Mouse (Mus musculus) forebrain, embryonic 10.5 days (tissue): ENCODE results near the gene Sept3. TPM values are rescaled to one million over a fixed set of nuclear protein-coding genes. Genes with fewer than 3 reads are reported as not detected.

Experiments used
- DNase-seq: peaks from one replicate; pipeline ENCODE4 v3.0.0-alpha.2; 2017; ENCODE audit warnings: low spot score; ENCODE audit errors: extremely low spot score
- H3K27ac ChIP-seq: fragments of 300-500 bp; sonication (generic); 2 replicates; pipeline ENCODE4 v1.5.1; 2016; ENCODE audit warnings: mild to moderate bottlenecking
- H3K27me3 ChIP-seq: fragments of 300-500 bp; sonication (generic); 2 replicates; pipeline ENCODE4 v1.6.1; 2016; ENCODE audit warnings: mild to moderate bottlenecking; ENCODE audit not compliant: poor library complexity, severe bottlenecking
- H3K36me3 ChIP-seq: fragments of 300-500 bp; sonication (generic); replicated peaks from 2 replicates; pipeline ENCODE4 v1.6.1; 2016; ENCODE audit warnings: mild to moderate bottlenecking, moderate library complexity
- H3K4me1 ChIP-seq: fragments of 300-500 bp; sonication (generic); 2 replicates; pipeline ENCODE4 v1.6.1; 2016
- H3K4me3 ChIP-seq: fragments of 300-500 bp; sonication (generic); 2 replicates; pipeline ENCODE4 v1.5.1; 2016; ENCODE audit warnings: mild to moderate bottlenecking, moderate library complexity
- H3K9me3 ChIP-seq: fragments of 300-500 bp; sonication (generic); 2 replicates; pipeline ENCODE4 v1.6.1; 2016; ENCODE audit warnings: mild to moderate bottlenecking, moderate library complexity
- WGBS: fragments of 180-500 bp; shearing (Covaris S2); methylation state at CpG from one replicate; pipeline ENCODE4 v1.1.7; 2016; 5-methylcytosine and 5-hydroxymethylcytosine counted together
- polyA plus RNA-seq: library from polyadenylated mRNA; unstranded; fragments of >200 nt; fragmentation: Nextera tagmentation; extraction: Ambion mirVana; gene quantifications from 2 replicates; pipeline ENCODE4 v1.2.1, GENCODE M21; 2016

Gene Sept3
- polyA plus RNA-seq, 1 experiment from 2014 or later, result 62.5 TPM

GRCm38 (mm10) chr15:82274927-82275901, 521 bp downstream of the Sept3 start:
- H3K36me3 ChIP-seq, result peaks cover 38% of the 10 kb centered on the region
- H3K27ac ChIP-seq, result peak overlapping the region; percentile 93
- WGBS, result under 1% methylated on average over 74 of the region's 86 CpGs
- H3K4me3 ChIP-seq, result peak overlapping the region; percentile 80
- H3K4me1 ChIP-seq, result peaks cover 53% of the 10 kb centered on the region
- H3K9me3 ChIP-seq, result no peaks in the 10 kb centered on the region
- DNase-seq, result peak; percentile 72
- H3K27me3 ChIP-seq, result peaks cover 49% of the 10 kb centered on the region

- Histone ChIP-seq H3K36me3 (peaks cover 61% of the 10 kb centered on the region), H3K4me1 (peaks cover 39% of the 10 kb centered on the region), H3K4me3 (no peak overlapping the region), H3K9me3 (no peaks in the 10 kb centered on the region), H3K27ac (no peak overlapping the region), H3K27me3 (peaks cover 36% of the 10 kb centered on the region)
- no peak for DNase-seq
- WGBS, result 89% methylated on average over 5 of the region's 5 CpGs
These were observed 2.9 kb downstream of the Sept3 start for GRCm38 (mm10) chr15:82277591-82277990.

GRCm38 (mm10) chr15:82280638-82281037, 5.9 kb downstream of the Sept3 start:
- peaks cover 91% of the 10 kb centered on the region for H3K36me3 ChIP-seq
- peaks cover 20% of the 10 kb centered on the region for H3K4me1 ChIP-seq
- H3K4me3 ChIP-seq, result no peak overlapping the region
- H3K27ac ChIP-seq, result no peak overlapping the region
- no peak for DNase-seq
- H3K9me3 ChIP-seq, result no peaks in the 10 kb centered on the region
- peaks cover 8% of the 10 kb centered on the region for H3K27me3 ChIP-seq
- WGBS, result 83% methylated on average over 4 of the region's 4 CpGs

- WGBS, result 73% methylated on average over 12 of the region's 12 CpGs
These were observed 11.5 kb downstream of the Sept3 start for GRCm38 (mm10) chr15:82286157-82286556.

GRCm38 (mm10) chr15:82290252-82290651, 15.6 kb downstream of the Sept3 start:
- no peak overlapping the region for H3K4me3 ChIP-seq
- H3K27me3 ChIP-seq, result no peaks in the 10 kb centered on the region
- no peaks in the 10 kb centered on the region for H3K9me3 ChIP-seq
- 94% methylated on average over 7 of the region's 7 CpGs for WGBS
- DNase-seq, result no peak
- H3K36me3 ChIP-seq, result peaks cover 70% of the 10 kb centered on the region
- H3K4me1 ChIP-seq, result peaks cover 22% of the 10 kb centered on the region
- H3K27ac ChIP-seq, result no peak overlapping the region

More at GRCm38 (mm10) chr15:82286157-82286556, 11.5 kb downstream of the Sept3 start:
- no peak overlapping the region for H3K4me3 ChIP-seq
- H3K27ac ChIP-seq, result no peak overlapping the region
- no peaks in the 10 kb centered on the region for H3K9me3 ChIP-seq
- H3K4me1 ChIP-seq, result no peaks in the 10 kb centered on the region
- no peak for DNase-seq
- peaks cover 99% of the 10 kb centered on the region for H3K36me3 ChIP-seq
- no peaks in the 10 kb centered on the region for H3K27me3 ChIP-seq

- DNase-seq, result no peak
- no peaks in the 10 kb centered on the region for H3K9me3 ChIP-seq
- H3K36me3 ChIP-seq, result peaks cover 44% of the 10 kb centered on the region
- H3K4me1 ChIP-seq, result peaks cover 22% of the 10 kb centered on the region
- WGBS, result 37% methylated on average over 5 of the region's 5 CpGs
- no peaks in the 10 kb centered on the region for H3K27me3 ChIP-seq
- H3K4me3 ChIP-seq, result peak overlapping the region; percentile 18; the same call in 1 of the 2 replicates
- peak overlapping the region; percentile 53; the same call in 1 of the 2 replicates for H3K27ac ChIP-seq
These were observed 18.2 kb downstream of the Sept3 start for GRCm38 (mm10) chr15:82292851-82293250.

- WGBS, result 18% methylated on average over 7 of the region's 7 CpGs
- peak overlapping the region; percentile 18; the same call in 1 of the 2 replicates for H3K4me3 ChIP-seq
- peak overlapping the region; percentile 53; the same call in 1 of the 2 replicates for H3K27ac ChIP-seq
- H3K9me3 ChIP-seq, result peaks cover under 1% of the 10 kb centered on the region; the same call in 1 of the 2 replicates
- H3K27me3 ChIP-seq, result no peaks in the 10 kb centered on the region
- DNase-seq, result peak; percentile 47
- H3K36me3 ChIP-seq, result peaks cover 39% of the 10 kb centered on the region
- H3K4me1 ChIP-seq, result peaks cover 22% of the 10 kb centered on the region
These were observed 18.6 kb downstream of the Sept3 start for GRCm38 (mm10) chr15:82293271-82293711.

- Histone ChIP-seq H3K9me3 (peaks cover 8% of the 10 kb centered on the region; the same call in 1 of the 2 replicates), H3K4me3 (no peak overlapping the region), H3K4me1 (peaks cover 27% of the 10 kb centered on the region), H3K27me3 (peaks cover 7% of the 10 kb centered on the region; the same call in 1 of the 2 replicates), H3K36me3 (peaks cover 32% of the 10 kb centered on the region), H3K27ac (no peak overlapping the region)
- 57% methylated on average over 8 of the region's 8 CpGs for WGBS
- no peak for DNase-seq
These were observed 19.4 kb downstream of the Sept3 start for GRCm38 (mm10) chr15:82294059-82294458.

- H3K36me3 ChIP-seq, result no peaks in the 10 kb centered on the region
- WGBS, result 63% methylated on average over 39 of the region's 39 CpGs
- DNase-seq, result no peak
These were observed 24.3 kb downstream of the Sept3 start, which contains the start of gene Wbp2nl for GRCm38 (mm10) chr15:82298764-82299561. Wbp2nl (plus strand) TSS chr15:82298954.

GRCm38 (mm10) chr15:82307107-82307506, 32.4 kb downstream of the Sept3 start:
- Histone ChIP-seq H3K4me1 (no peaks in the 10 kb centered on the region), H3K4me3 (no peak overlapping the region), H3K27ac (no peak overlapping the region), H3K27me3 (no peaks in the 10 kb centered on the region), H3K36me3 (no peaks in the 10 kb centered on the region), H3K9me3 (no peaks in the 10 kb centered on the region)
- WGBS, result 82% methylated on average over 3 of the region's 3 CpGs
- DNase-seq, result no peak

More at GRCm38 (mm10) chr15:82298764-82299561, 24.3 kb downstream of the Sept3 start, which contains the start of gene Wbp2nl:
- H3K4me1 ChIP-seq, result peaks cover 12% of the 10 kb centered on the region
- no peak within 1 kb of the TSS for H3K27ac ChIP-seq
- peaks cover 9% of the 10 kb centered on the region; the same call in 1 of the 2 replicates for H3K9me3 ChIP-seq
- H3K27me3 ChIP-seq, result peaks cover 15% of the 10 kb centered on the region; the same call in 1 of the 2 replicates
- H3K4me3 ChIP-seq, result no peak within 1 kb of the TSS

GRCm38 (mm10) chr15:82308416-82308815, 33.7 kb downstream of the Sept3 start:
- Histone ChIP-seq H3K27ac (no peak overlapping the region), H3K9me3 (no peaks in the 10 kb centered on the region), H3K27me3 (no peaks in the 10 kb centered on the region), H3K4me3 (no peak overlapping the region), H3K4me1 (no peaks in the 10 kb centered on the region), H3K36me3 (no peaks in the 10 kb centered on the region)
- 83% methylated on average over 3 of the region's 3 CpGs for WGBS
- no peak for DNase-seq

GRCm38 (mm10) chr15:82317839-82318238, 43.1 kb downstream of the Sept3 start:
- WGBS, result 89% methylated on average over 6 of the region's 6 CpGs
- Histone ChIP-seq H3K27me3 (no peaks in the 10 kb centered on the region), H3K36me3 (no peaks in the 10 kb centered on the region), H3K9me3 (no peaks in the 10 kb centered on the region), H3K27ac (no peak overlapping the region), H3K4me1 (0 out of 2 replicates have a peak, but pooled peaks cover 1% of the 10 kb centered on the region), H3K4me3 (no peak overlapping the region)
- no peak for DNase-seq
